Mouse (Mus musculus) layer of hippocampus, postnatal 25 days (tissue): ENCODE measurements around the gene 6430571L13Rik. TPM values are rescaled to one million over a fixed set of nuclear protein-coding genes. Genes with fewer than 3 reads are reported as not detected.

Source experiments
- DNase-seq, 2 experiments: peaks; one replicate each; pipeline ENCODE4 v3.0.0; 2022; ENCODE audit warnings: mixed read lengths in 2 of 2, low spot score in 1 of 2; ENCODE audit errors: extremely low spot score in 1 of 2
- total RNA-seq, 2 experiments: library from RNA; stranded (reverse); gene quantifications; 2 replicates each; pipeline ENCODE4 v1.2.3; 2021

Gene 6430571L13Rik
- total RNA-seq, 2 experiments from 2014 or later: 2.1 to 2.3 TPM

DNA sequence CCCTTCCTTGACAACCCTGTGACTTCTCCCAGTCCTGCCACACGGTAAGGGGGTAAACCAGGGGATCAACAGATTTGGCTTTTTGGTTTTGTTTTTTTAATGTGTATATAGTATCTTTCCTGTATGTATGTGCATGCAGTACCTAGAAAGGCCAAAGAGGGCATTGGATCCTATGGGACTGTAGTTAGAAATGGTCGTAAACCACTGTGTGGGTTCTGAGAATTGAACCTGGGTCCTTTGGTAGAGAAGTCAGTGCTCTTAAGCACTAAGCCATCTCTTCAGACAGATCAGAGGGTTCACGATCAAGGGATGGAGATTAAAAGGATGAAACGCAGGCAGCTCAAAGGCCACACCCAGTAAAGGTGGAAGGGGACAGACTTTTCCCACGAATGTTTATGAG is 5.4 kb upstream of the 6430571L13Rik start:
- DNase-seq: no peak

GRCm38 (mm10) chr9:107335909-107336308 is 4.5 kb upstream of the 6430571L13Rik start:
- peak; percentile 42 to 66 for DNase-seq

DNA sequence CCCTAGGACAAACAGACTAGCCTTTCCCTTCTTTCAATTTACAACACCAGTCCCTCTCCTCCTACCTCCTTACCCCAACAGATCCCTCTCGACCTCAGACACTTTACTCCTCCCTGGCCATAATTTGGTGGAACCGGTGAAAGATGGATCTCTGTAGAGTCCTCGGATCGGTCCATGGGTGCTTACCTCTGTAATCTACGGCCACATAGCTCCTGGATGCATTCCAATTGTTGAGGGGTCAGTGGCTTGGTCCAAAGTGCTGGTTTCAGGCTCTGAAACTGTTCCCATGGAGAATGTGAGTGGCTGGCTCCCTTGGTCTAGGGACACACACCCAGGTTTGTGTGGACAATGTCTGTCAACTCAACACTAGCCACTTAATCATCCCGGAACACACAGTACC is 4.0 kb upstream of the 6430571L13Rik start:
- no peak for DNase-seq

DNA sequence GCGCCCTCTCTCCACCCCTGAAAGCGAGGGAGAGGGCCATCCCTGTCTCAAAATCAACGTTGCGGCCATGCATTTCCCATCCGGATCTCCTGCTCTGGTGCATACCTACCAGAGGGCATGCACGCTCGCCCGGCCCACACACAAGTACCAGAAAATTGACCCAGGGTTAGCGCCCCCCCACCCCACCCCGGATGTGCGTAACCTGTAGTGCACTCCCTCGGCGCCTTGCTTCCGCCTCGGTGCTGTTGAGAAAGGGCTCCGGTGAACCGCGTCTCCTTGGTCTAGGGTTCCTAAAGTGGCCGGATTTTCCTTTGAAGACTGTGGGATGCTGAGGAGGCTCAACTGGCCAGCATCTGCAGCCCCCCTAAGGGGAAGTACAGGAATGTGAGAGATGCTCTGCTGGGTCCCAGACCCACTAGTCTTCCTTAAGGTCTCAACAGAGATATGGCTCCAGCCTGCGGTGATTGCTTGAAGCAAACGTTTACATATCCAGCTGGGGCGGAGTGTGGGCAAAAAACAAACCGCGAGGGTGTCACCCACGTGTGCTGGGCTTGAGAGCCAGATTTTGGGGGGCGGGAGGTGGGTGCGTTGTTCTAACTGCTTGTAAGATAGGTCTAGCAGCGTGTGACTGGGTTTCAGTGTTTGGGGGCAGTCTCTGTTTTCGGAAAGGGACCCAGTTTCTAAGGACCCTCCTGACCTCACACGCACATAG is 2.1 kb upstream of the 6430571L13Rik start, which contains the start of gene Hemk1:
Gene Hemk1, minus strand, starts transcription at position 179 of the 712 bp plus-strand sequence.
- DNase-seq: peak; percentile 68 to 76

DNA sequence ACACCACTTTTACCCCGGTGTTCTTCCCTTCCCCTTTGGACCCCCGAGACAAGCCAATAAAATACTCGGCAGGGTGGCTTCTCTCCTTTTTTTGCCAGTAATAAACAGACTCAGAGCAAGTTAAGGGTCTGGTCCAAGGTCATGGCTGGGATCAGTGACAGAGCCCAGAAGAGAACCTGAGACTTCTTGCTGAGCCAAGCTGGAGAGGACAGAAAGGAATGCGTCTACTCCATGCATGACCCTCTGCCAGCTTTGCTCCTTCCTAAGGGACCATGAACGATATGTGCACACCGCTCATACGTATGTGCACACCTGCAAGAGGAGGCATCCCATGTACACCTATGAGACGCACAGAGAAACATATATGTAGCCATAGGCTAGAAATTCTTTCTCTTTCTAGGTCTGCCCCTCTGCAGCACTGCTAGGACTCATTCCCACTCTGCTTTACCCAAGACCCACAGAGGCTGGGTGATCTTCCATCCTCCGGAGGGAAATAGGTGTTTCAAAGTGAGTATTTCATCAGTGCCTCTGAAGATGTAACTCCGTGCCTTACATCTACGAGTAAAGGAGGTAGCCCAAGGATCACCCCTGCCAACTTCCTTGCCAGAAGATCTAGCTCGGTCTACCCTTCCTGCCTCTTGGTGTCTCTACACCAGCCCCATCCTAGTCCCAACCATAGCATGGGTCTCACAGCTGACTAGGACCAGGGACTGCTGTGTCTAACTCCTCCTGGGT is 676 bp downstream of the 6430571L13Rik start:
- no peak for DNase-seq

DNA sequence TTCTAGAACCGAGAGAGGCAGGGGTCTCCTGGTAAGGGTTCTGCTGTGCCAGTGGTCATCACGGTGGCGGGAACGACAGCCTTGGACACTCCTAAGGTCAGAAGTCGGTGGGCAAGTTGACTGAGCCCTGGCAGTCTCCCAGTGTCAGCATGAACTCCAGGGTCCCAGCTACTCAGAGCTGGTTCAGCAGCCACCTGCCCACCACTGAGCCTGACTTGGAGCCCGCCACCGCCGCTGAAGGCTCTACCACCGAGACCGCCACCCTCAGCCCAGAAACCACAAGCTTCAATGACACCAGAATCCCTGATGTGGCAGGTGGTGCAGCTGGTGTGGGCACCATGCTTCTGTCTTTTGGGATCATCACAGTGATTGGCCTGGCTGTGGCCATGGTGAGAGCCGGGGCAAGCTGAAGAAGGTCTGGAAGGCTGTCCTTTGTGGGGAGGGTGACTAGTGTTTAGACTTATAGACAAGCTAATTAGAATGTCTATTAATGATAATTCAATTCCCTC is 1.9 kb downstream of the 6430571L13Rik start:
- no peak for DNase-seq

DNA sequence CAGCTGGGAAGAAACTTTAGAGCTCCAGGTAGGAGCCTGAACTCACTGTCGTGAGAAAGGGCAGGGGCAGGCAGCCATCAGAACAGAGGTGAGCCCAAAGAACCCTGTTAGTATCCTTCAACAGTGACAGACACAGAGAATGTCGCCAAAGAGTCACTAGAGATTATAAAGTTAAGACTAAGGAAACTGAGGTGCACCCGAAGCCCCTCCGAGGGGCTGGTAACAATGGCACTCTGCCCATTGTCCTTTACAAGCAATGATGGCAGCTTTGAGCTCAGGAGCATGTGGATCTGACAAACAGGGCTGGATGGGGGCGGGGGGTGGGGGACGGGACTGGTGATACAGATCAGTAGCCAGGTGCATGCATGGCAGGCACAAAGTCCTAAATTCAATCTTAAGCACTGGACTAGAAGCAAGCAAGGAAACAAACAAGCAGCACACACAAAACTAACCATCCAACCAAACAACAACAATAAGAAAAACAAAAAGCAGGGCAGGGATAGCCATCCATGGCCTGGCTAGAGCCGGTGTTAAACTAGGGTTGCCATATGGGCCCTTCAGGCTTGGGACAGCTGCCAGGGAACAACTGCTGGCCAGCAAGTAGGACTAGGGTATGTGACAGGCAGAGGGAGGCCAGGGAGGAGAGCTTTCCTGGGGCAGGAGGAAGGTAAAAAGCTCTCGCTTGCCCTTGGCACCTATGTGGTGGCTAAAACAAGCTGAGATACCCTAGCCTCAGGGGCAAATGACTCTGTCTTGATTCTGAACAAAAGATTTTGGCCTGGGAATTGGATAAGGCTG is 2.9 kb downstream of the 6430571L13Rik start:
- no peak for DNase-seq

DNA sequence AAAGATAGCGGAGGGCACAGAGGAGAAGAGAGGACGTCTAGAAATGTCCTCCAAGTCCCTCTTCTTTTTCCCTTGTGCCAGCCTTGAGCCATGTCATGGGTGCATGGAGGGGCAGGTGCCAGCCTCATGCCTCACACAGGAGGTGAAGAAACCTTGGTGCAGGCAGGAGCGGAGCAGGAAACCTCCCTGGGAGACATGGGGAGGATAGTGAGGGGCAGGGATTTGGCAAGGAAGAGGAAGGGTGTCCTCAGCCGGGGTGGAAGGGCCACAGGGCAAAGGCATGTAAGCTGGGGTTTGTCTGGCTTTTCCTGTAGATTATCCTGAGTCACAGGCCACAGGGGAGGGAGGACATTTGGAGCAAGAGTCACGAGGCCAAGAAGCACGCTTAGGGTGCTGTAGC is 3.6 kb downstream of the 6430571L13Rik start:
- no peak for DNase-seq

- no peak for DNase-seq
Measured at GRCm38 (mm10) chr9:107346081-107346480, 5.7 kb downstream of the 6430571L13Rik start.

DNA sequence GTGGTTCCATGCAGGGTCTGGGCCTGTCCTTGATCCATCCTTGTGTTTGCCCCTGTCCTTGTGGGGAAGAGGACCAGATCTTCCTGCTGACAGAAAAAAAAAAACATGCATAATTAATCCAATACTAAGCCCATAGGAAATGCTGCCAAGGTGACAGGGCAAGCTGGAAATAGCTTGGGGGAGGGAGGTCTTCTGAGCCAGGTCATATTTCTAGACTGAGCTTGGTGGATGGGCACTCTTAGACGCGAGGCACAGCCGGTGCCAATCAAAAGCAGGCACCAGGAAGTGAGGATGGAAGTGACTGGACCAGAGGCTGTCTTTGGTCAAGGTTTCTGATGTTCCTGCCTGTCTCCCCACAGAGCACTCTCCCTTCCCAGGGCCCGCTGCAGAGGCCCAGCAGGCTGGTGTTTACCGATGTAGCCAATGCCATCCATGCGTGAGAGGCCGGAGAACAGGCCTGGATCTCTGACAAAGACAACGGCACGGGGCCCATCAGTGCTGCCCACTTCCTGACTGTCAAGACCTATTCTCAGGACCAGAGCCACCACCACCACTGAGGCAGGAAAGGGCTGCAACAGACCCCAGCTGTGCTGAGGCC is 7.3 kb downstream of the 6430571L13Rik start:
- DNase-seq: no peak

DNA sequence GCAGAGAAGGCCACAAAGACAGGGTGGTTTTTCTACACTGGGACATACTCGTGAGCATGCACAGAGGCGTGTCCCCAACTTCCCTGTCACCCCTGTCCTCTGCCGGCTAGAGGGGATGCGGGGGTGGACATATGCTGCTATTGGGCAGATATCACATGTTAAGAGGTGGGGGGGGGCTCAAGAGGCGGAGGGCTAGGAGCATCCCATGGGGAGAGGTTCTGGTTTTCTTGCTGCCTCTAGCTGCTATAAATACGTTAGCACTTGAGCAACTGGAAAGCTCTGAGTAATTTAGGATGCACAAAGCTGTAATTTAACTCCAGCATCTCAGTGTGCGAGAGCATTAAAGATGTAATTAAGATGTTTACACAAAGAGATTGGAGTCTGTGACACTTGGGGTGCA is 8.9 kb downstream of the 6430571L13Rik start:
- DNase-seq: no peak

GRCm38 (mm10) chr9:107354826-107355225 is 14.4 kb downstream of the 6430571L13Rik start:
- DNase-seq: no peak

- peak; percentile 44 to 73 for DNase-seq
Measured at GRCm38 (mm10) chr9:107355870-107356765, 15.7 kb downstream of the 6430571L13Rik start.

DNA sequence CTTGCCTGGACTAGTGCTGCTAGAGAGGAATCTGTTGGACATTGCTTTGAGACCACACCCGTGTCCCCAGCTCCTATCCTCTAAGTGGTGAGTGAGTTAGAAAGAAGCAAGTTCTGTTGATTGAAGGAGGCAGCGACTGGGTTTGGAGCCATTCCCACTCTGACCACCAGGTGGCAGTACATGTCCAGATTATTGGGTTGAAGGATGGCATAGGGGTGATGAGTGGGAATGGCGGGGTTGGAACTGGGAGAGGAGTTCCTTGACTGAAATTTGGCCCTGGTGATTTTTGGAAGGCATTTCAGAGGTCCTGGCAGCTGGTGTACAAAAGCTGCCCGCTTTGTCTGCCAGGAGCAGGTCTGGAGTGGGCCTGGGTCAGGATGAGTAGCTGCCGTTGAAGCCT is 17.2 kb downstream of the 6430571L13Rik start:
- peak; percentile 87 to 97 for DNase-seq

GRCm38 (mm10) chr9:107360989-107361388 is 20.6 kb downstream of the 6430571L13Rik start:
- DNase-seq: no peak

GRCm38 (mm10) chr9:107366644-107367043 is 26.2 kb downstream of the 6430571L13Rik start:
- peak; percentile 42 to 65 for DNase-seq

- DNase-seq: no peak
Measured at GRCm38 (mm10) chr9:107368302-107368701, 27.9 kb downstream of the 6430571L13Rik start.

DNA sequence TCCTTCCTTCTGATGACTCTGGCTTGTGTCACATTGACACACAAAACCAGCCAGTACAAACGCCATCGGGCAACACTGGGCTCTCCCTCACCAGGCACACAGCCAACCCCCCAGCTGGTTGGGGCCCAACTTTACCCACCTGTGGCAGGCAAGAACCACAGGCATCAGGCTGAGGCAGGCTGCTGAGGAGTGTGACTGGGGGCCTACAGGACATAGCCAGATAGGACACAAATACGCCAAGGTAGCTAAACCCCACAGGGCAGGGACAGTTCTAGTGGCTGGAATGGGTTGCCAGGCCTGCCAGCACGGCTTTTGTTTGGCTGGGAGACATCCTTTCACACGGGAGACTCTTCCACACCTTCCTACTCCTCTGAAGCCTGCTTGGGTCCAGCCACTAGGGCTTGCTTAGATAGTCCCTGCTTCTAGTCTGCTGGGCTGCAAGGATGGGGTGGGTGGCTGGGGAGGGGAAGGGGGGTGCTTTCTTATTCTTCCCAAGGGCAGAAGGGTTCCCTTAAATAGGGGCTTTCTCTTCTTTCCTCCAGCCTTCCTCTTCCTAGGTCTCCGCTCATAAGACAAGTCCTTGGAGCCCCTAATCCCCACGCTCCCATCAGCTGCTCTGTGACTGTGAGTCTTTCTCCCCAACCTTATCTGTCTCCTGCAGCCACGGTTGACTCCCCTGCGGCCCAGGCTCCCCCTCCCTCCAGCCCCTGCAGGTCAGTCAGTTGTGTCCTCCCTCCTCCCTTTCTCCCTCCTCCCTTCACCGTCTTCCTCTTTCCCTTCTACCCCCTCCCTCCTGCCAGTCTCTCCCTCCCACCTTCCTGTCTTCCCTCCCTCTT is 29.1 kb downstream of the 6430571L13Rik start:
- no peak for DNase-seq

DNA sequence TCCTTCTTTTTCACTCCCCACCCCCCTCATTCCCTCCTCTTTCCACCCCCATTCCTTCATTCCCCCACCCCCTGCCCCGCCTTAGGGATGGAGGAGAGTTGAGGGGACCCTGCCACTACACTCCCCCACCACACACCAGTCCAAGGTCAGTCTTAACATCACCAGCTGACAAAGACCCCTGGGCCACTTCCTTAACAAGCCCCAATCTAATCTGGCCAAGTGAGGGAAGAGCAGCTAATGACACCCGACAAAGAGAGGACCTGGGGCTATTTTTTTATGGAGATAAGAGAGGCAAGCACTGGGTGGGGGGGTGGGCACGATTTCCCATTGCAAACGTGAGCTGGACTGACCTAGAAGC is 29.7 kb downstream of the 6430571L13Rik start:
- DNase-seq: no peak
